Mouse (Mus musculus) liver, postnatal 0 days (tissue): ENCODE measurements around the gene Txndc16.

Experiments used
- CTCF ChIP-seq: sonication (generic); IDR thresholded peaks from 2 replicates; pipeline ENCODE4 v1.5.1; 2016; ENCODE audit warnings: antibody characterized with exemption, low read depth
- EP300 ChIP-seq: IDR thresholded peaks from 2 replicates; pipeline ENCODE4 v1.6.1; 2016; ENCODE audit warnings: antibody characterized with exemption, low read depth, mild to moderate bottlenecking

- no peak for TF ChIP-seq CTCF
- no peak for TF ChIP-seq EP300
Measured at GRCm38 (mm10) chr14:45118359-45118758, 101.8 kb downstream of the Txndc16 start.
